Mouse (Mus musculus): ENCODE measurements at regions not wholly inside any gene's neighbourhood (a gene's known extent, or its start where the extent isn't known, plus 50 kb on each side); places are given as distances from the start of the nearest gene placed in this dataset.

DNA sequence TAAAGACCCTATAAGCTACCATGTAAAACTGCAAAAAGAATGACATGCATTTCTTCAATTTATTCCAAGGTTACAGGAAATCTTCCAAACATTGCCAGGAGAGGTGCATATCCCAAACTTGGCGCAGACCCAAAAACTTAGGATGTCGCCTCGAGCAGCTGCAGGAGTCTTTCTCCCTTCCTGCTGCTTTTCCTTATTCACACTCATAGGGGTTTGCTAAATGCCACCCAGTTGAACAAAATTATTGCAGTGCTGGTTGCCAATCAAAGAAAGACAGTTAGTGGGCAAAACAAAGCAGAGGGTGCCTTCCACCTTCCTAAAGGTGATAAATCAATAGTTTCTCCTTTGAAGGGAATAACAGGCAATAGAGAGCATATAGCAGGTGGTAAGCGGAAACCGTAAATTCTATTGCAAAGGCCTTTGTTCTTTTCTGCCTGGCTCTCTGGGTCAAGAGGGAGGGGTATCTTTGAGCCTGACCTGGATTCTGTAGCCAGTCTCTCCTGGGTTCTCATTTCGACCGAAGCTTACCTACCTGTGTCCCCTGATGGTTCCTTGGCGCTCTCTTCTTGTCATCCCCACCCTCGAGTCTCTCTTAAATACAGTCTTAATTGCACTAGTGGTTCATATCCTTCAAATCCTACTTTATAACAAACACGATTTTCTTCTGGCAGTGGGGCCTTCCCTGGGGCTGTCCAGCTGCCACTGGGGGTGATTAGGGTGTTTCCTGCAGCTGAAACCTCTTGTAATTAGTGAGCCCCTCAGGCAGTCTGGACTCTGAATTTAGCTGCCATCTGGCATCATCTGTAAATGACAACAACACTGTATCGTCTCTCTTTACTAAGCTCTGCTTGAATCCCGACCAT, 334.5 kb upstream of the Klf12 start:
- no peak for DNase-seq (ENCODE audit: low spot score in 2 of 2)
- intact Hi-C loops (cut with DNase I), result no loop called here

DNA sequence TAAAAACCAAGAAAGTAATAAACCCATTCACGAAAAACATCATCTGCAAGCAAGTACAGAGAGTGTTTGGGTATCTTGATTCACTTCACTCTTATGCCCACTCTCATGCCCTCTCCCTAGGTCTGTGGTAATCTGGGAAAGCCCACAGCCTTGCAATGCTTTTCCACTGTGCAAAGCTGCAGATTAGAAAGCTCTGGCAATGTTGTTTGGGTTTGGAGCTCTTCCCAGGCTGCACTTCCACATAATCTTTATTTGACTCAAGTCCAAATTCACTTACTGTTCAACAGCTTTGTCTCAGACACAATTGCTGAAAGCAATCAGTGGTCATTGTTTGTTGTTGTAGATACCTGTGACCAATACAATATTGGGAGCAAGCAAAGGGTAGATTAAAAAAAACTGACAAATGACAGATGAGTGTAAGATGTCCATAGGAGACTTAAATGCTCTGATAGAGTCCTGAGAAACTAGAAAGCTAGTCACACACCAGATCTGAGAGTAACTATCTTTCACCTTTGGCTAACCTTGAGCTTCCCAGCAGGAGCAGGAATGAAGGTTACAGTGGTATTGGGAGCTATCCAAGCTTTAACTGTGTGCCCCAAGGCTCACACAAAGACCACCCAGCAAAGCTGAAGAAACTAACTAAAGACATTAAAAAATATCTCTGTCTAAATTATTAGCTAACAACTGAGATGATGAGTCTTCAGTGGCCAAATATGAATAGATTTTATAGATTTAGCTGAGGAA, 325.7 kb upstream of the Klf12 start:
- DNase-seq (ENCODE audit: low spot score in 2 of 2), result peak in 1 of 2 experiments; percentile 9
- intact Hi-C loops (cut with DNase I), result no loop called here

DNA sequence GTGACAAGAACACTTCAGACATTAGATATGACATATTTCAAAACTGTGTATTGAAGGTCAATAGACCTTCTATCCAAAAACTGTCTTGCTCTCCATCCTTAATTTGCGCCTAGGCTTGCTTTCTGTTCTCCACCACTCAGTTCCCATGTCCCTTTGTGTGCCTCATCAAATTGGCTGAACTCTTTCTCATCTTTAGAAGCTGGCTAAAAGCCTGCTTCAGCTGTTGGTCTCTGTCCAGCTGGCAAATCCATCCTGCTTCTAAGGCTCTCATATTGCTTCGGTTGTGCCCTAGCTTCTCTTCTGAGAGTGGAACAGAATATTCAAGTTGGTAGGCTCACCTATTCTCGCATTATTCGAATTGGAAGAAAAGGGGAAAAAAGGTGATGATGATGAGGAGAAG, 322.6 kb upstream of the Klf12 start:
- DNase-seq (ENCODE audit: low spot score in 2 of 2), result no peak
- intact Hi-C loops (cut with DNase I), result no loop called here

DNA sequence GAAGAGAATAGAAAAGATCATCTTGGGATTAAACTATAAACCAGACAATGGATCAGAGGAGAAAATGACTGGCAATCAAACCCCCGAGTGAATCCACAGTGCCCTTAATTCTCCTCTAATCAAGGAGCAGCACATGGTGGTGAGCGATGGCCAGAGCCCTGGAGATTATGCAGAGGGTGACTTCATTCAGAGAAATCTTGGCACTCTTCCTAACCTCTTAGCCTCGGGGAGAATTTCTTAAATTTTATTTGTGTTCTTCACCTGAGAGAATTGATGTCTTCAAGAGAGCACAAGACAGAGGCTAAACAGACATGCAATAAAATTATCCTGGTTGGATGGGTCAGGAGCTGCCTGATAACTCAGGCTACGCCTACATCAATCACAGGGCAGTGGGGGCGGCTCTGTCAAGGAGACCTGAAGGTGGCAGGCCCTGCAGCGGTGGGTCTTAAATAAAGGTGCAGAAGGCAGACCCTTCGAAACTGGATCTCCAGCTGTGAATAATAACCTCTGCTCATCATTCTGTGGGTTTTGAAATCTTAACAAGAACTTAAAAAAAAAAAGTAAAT, 316.5 kb upstream of the Klf12 start:
- intact Hi-C loops (cut with DNase I), result no loop called here
- no peak for DNase-seq (ENCODE audit: low spot score in 2 of 2)

DNA sequence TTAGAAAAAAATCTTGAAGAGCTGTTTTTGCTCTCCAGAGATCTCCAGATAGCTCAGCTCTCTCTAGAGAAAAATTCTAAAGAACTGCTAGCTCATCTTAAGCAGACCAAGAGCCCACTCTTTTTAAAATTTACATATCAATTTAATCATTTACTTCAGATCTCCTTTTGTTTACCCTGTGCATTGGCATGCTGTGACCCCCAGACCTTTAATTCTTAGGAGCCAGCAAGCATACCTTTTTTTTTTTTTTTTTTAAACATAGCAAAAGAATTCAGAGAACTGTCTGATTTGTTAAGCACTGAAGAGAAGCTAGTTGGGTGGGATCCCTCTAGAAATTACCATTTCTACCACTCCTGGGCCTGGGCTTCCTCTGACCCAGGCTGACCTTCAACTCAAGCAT, 285.5 kb upstream of the Klf12 start:
- intact Hi-C loops (cut with DNase I), result no loop called here

DNA sequence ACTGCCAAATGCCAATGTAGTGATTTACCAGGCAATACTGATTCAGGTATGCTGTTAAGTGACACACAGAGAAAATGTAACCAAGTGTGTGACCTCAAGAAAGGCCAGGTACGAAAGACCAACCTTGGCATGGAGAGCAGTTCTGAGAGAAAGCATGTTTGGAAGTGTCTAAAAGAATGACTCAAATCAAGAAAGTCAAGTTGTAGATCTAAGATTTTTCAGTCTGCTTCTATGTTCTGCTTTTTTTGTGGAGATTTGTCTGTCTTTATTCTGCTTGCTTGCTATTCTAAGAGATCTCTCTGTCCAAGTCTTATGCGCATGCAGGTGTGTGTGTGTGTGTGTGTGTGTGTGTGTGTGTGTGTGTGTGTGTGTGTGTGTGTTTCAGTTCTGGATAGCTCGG, 277.4 kb upstream of the Klf12 start:
- no peak for DNase-seq (ENCODE audit: low spot score in 2 of 2)
- intact Hi-C loops (cut with DNase I), result no loop called here

More for the DNA sequence above, 285.5 kb upstream of the Klf12 start:
- DNase-seq (ENCODE audit: low spot score in 2 of 2), result no peak

DNA sequence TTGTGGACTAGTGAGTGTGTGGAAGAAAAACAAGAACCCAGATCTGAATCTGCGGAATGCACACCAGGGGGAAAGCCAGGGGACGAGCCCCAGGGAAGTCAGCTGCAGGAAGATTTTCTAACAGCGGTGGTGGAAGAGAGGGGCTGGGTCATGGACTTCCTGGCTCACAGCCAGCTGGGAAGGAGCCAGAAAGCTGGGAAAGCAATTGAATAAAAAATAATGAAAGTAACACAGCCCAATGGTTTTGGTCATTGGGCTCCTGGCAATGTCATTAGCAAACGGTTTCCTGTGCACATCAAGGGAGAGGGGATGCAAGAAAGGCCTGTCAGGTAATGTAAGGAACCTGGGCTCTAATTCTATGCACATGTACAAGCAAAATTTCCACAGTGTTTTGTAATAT, 273.9 kb upstream of the Klf12 start:
- no peak for DNase-seq (ENCODE audit: low spot score in 2 of 2)
- intact Hi-C loops (cut with DNase I), result no loop called here

DNA sequence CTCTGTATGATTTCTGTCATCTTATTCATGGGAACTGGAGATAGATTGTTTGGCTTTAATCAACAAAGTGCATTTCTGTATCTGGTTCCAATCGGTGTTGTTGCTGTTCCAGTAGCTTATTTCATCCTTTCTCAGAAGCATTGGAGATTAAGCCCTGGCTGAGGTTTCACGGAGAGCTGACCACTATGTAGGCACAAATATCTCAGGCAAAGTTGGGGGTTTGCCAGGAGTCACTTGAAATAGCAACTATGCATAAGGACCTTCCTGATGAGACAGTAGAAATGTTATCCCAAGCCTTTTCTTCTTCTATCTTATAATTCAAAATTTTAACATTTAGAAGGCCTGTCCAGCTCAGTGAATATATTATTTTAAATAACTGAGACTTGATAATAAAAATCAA, 268.0 kb upstream of the Klf12 start:
- DNase-seq (ENCODE audit: low spot score in 2 of 2), result no peak
- intact Hi-C loops (cut with DNase I), result no loop called here

DNA sequence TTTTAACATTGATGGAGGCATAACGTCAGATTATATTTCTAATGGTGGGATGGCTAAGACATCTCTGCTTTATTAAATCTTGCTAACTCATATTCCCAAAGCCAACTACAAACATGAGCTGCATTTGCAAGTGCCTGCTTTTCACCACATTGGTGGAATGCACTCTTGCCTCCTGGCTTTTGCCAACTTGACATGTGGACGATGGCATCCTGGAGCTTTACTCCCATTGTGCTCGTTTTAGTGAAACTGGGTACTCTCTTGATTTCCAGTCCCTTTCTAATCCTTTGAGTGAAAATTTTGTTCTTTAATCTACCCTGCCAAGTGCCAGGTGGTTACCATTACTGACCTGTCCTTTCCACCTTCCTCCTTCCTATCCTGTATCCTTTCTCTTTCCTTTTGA, 265.8 kb upstream of the Klf12 start:
- intact Hi-C loops (cut with DNase I), result no loop called here
- no peak for DNase-seq (ENCODE audit: low spot score in 2 of 2)

DNA sequence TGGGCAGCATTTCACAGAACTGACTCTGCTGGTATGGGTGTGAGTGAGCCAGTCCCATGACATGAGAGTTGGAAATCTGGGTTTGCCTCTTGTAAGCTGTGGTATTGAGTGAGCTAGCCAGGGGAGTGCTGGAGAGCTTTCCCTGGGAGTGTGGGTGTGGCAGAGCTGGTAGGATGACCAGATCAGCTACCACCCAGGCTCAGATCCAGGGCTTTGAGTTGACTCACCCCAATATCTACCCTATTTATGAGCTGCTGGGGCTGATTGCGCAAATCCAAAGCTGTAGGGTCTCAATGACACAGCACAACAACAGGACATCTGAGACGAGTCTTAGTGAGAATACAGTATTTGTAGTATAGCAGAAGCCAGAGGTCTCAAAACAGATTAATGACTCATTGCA, 245.7 kb upstream of the Klf12 start:
- intact Hi-C loops (cut with DNase I), result no loop called here
- DNase-seq (ENCODE audit: low spot score in 2 of 2), result no peak

DNA sequence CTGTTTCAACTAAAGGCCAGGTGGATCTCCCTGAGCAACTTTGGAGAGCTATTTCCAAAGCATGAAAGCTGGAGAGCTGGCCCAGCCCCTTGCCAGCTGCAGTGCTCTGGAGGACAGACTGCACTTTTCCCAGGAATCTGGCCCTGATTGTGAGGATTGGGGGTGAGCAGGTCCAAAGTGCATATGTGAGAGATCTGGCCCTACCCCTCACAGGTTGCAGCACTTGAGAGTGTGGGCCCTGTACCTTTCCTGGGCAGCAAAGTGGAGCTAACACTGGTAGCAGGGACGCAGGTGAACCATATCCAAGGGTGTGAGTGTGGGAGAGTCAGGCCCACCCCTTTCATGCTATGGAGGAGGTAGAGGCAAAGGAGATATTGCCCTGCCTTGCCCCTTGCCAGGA, 245.3 kb upstream of the Klf12 start:
- DNase-seq (ENCODE audit: low spot score in 2 of 2), result no peak
- intact Hi-C loops (cut with DNase I), result no loop called here

DNA sequence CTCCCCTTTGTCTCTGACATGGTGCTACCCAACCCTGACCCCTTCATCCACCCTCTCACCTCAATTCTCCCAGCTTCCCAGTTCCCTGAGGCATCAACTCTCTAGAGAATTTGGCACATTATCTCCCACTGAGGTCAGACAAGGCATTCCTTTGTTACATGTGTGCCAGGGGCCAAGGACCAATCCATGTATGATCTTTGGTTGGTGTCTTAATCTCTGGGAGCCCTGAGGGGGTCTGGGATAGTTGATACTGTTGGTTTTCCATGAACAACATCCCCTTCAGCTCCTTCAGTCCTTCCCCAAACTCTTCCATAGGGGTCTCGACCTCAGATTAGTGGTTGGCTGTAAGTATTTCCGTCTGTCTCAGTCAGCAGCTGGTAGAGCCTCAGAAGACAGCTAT, 224.9 kb upstream of the Klf12 start:
- no peak for DNase-seq (ENCODE audit: low spot score in 2 of 2)
- intact Hi-C loops (cut with DNase I), result no loop called here

DNA sequence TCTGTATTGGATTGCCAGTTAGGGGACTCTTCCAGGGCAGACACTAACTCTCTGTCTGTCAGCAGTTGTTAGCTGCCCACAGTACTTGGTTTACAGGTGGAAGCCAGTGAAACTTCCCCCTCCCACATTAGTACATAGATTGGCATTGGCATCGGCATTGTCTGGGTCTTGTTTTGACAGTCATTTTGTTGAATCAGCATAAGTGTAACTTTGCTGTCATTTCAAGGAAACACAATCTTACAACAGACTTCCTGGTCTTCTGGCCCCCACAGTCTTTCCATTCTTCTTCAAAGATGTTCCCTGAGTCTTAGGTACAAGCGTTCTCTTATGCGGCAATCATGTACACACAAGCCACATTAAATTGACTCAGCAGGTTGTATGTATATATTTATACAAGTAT, 223.6 kb upstream of the Klf12 start:
- DNase-seq (ENCODE audit: low spot score in 2 of 2), result no peak
- intact Hi-C loops (cut with DNase I), result no loop called here

DNA sequence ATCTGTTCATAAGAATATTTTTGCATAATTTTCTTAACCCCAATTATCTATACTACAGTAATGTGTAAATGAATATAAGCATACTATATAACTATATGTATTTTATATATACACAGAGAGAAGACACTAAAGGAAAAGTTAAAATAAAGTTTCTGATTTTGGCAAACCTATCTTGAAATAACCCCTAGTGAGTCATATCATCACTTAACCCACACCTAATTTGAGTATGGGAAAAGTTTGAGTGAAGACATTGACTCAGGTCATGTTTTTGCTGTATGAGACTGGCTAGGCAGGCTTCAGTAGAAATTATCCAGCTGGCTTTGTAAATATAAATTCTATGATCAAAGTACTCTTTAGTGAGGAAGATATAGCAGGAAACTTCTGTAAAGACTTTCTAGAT, 223.1 kb upstream of the Klf12 start:
- no peak for DNase-seq (ENCODE audit: low spot score in 2 of 2)
- intact Hi-C loops (cut with DNase I), result no loop called here

DNA sequence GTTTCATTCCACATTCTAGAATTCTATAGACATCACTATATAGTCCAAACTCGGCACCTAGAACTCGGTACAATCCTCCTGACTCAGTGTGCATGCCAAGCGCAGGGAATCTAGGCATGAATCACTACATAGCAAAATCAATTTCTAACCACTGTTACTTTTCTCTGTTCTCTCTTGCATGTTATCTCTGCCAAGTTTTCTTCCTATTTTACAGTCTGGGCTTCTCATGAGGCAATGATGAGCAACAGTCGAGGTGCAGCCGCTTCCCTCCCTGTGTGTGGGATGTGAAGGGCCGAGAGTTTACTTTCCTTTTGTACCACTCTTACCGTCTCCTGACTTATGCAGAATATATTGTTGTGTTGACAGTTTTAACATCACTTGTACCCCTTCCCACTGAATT, 204.4 kb upstream of the Klf12 start:
- peak in 1 of 2 experiments; percentile 53 for DNase-seq (ENCODE audit: low spot score in 2 of 2)
- intact Hi-C loops (cut with DNase I), result loop anchor here (5.0 kb wide), 1 partner anchor 557 kb away; no protein-coding TSS in a partner anchor

DNA sequence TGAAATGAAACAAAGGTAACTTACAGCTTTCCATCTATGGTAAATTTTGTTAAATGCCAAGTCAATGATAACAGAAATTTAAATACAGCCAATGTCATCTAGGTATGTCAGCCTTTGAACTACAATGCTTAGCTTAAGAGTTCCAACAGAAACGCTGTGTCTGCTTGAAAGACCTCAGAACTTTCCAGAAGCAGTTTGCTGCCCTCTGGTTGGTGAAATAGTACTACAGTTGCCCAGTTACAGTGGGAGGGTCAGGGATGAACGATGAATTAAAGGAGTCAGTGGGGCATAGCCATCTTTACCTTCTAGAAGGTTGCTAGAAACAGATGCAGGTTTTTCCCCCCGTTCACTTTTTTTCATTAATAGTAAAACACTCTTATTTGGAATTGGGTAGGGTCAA, 201.0 kb upstream of the Klf12 start:
- intact Hi-C loops (cut with DNase I), result loop anchor here (5.0 kb wide), 1 partner anchor 553 kb away; no protein-coding TSS in a partner anchor
- no peak for DNase-seq (ENCODE audit: low spot score in 2 of 2)

DNA sequence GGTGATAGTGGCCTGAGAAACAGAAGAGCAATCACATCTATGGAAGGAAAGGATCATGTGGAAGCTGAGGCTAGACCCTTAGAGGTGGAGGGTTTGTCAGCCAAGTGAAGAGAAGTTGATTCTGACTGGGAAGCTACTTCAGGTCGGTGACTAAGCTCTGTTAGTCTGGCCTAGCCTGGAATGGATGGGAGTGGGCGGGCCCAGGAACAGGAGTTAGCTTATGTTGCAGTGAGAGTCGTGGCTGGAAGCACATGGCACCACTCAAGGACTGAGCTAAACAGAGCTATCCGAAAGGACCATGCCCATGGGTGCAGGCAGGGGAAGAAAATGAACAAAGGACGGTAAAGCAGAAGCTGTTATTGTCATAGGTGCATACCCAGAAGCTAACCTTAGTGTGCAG, 199.6 kb upstream of the Klf12 start:
- intact Hi-C loops (cut with DNase I), result no loop called here
- DNase-seq (ENCODE audit: low spot score in 2 of 2), result peak in 1 of 2 experiments; percentile 57

DNA sequence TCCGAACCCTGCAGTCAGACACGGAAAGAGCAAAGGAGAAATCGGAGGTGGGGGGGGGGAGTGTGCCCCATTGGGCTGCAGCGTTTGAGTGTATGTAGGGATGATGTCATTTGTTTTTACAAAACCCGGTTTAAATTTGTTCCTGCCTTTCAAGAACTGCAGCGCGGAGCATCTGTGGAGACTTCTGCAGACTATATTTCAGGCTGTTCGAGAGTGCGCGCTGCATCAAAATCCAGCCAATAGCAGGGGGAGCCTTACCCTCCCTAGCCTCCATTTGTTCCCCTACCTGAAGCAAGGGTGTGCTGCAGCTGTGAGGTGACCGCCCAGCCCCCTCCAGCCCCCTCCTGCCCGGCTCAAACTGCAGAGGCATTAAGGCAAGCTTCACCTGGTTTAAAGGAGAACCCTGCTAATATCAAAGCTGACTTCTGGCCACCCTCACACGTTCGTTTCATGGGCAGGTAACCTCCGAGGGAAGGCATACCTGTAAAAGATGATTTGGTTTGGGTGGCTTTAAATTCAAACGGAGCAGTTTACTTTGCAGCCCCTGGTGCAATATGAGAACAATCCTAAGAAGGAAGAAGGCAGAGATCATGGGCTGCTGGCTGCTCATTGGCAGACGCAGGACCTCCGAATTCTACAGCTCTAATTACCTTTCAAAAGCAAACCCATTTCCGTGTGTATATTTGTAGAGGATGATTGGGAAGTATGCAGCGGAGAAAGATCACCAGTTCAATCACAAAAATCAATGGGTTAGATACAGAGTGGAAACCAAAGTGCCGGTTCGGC, 193.3 kb upstream of the Klf12 start:
- DNase-seq (ENCODE audit: low spot score in 2 of 2), result peak; percentile 33 to 63
- intact Hi-C loops (cut with DNase I), result loop anchor here (5.0 to 10.0 kb wide), 2 partner anchors 190 to 303 kb away; no protein-coding TSS in a partner anchor

DNA sequence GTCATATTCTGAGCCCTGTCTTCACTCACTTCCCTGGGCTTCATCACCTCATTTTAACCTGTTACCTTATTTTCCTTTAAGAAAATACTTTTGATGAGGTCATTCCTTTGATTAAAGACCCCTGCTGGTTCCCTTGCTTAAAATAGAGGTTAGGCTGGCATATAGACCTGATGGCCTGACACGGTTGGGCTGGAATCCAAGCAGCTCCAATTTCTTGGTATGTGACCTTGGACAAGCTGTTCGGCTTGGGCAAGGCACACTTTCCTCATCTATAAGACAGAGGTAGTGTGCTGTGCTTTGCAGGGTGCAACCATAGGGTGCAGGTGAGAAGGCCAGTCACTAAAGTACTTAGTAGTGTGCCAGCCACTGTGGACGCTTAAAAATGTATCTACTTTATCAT, 183.8 kb upstream of the Klf12 start:
- DNase-seq (ENCODE audit: low spot score in 2 of 2), result no peak
- intact Hi-C loops (cut with DNase I), result no loop called here

DNA sequence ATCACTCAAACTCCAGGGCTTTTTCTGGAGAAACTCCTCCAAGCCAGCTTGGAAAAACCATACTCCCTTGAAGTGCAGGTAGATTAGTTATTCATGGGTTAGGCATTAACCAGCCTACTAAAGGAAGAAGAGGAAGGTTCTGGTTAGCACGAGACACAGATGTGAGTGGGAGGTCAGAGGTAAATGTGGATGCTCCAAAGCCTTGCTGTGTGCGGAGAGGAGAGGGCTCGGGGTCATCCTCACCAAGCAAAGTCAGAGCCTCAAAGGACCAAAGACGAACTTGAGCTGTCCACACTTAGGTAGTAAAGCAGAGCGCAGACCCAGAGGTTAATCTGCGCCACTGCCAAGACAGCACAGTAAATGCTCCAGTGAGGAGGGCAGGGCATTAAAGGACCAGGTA, 177.8 kb upstream of the Klf12 start:
- no peak for DNase-seq (ENCODE audit: low spot score in 2 of 2)
- intact Hi-C loops (cut with DNase I), result no loop called here
